Mouse (Mus musculus) liver, embryonic 15.5 days (tissue): ENCODE results near the gene Pygm. TPM values are rescaled to one million over a fixed set of nuclear protein-coding genes. Genes with fewer than 3 reads are reported as not detected.

ENCODE experiments used
- ATAC-seq: fragments of 200-750 bp; cut with Nextera tagmentation; 2 replicates; pipeline ENCODE4 v1.8.0; 2017; ENCODE audit warnings: moderate number of reproducible peaks, mild to moderate bottlenecking, moderate library complexity; ENCODE audit not compliant: insufficient read depth
- H3K27ac ChIP-seq: fragments of 300-500 bp; sonication (generic); replicated peaks from 2 replicates; pipeline ENCODE4 v1.5.1; 2015; ENCODE audit warnings: mild to moderate bottlenecking, inconsistent platforms
- H3K27me3 ChIP-seq: fragments of 300-500 bp; sonication (generic); 2 replicates; pipeline ENCODE4 v1.6.1; 2015; ENCODE audit warnings: mild to moderate bottlenecking, inconsistent platforms
- H3K36me3 ChIP-seq: fragments of 300-500 bp; sonication (generic); replicated peaks from 2 replicates; pipeline ENCODE4 v1.6.1; 2015; ENCODE audit warnings: moderate library complexity, mild to moderate bottlenecking, inconsistent platforms
- H3K4me1 ChIP-seq: fragments of 300-500 bp; sonication (generic); replicated peaks from 2 replicates; pipeline ENCODE4 v1.6.1; 2015; ENCODE audit warnings: inconsistent platforms
- H3K4me2 ChIP-seq: fragments of 300-500 bp; sonication (generic); 2 replicates; pipeline ENCODE4 v1.6.1; 2015; ENCODE audit warnings: moderate library complexity, mild to moderate bottlenecking, inconsistent platforms
- H3K4me3 ChIP-seq: fragments of 300-500 bp; sonication (generic); replicated peaks from 2 replicates; pipeline ENCODE4 v1.5.1; 2015; ENCODE audit warnings: mild to moderate bottlenecking, inconsistent platforms
- H3K9ac ChIP-seq: fragments of 300-500 bp; sonication (generic); 2 replicates; pipeline ENCODE4 v1.6.1; 2015; ENCODE audit warnings: moderate library complexity, mild to moderate bottlenecking, inconsistent platforms
- H3K9me3 ChIP-seq: fragments of 300-500 bp; sonication (generic); replicated peaks from 2 replicates; pipeline ENCODE4 v1.6.1; 2016; ENCODE audit warnings: inconsistent platforms
- WGBS: fragments of 180-500 bp; shearing (Covaris S2); methylation state at CpG from one replicate; pipeline ENCODE4 v1.1.7; 2015; ENCODE audit warnings: mixed read lengths; ENCODE audit not compliant: insufficient replicate concordance; 5-methylcytosine and 5-hydroxymethylcytosine counted together
- polyA plus RNA-seq: library from polyadenylated mRNA; unstranded; fragments of >200 nt; fragmentation: Nextera tagmentation; extraction: Ambion mirVana; gene quantifications from 2 replicates; pipeline ENCODE4 v1.2.1, GENCODE M21; 2015

Gene Pygm
- polyA plus RNA-seq, 1 experiment from 2014 or later = 9.2 TPM

DNA sequence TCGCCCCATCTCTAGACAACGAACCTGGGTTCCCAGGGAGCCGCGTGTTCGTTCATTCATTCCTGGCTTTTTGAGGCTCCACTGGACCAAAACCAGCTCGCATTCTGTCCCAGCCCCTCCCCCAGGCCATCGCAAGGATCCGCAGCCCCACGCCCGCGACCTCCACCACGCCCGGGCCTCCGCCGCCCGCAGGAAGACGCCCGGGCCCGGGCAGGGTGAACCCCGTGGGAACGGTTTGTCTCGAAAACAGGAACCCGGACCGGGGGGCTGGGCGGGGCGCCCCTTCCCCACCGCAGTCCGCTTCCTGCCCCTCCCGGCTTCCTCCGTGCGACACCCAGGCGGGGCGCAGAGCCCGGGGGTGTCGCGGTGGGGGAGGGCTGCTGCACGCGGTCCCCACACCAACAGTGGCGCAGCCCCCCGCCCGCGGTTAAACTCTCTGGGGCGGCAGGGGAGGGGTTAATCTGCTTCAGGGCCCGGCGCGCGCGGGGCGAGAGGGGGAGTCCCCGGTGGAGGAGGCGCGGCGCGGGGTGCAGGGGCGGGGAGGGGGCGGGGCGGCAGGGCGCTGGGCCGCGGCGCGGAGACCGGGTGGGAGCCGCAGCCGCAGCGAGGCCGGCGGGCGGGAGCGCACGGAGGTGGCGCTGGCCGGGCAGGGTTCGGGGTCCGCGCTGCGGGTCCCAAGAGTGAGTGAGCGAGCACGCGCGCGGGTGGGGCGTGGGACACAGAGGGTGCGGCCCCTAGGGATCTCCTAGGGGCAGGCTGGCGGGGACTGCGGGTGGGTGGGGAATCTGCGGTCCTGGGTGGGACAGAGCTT is 15.3 kb downstream of the Pygm start, which contains the start of gene Rasgrp2:
Gene Rasgrp2 (plus strand): TSS at position 56 of the 811 bp plus-strand sequence.
- Histone ChIP-seq H3K27me3 (peaks cover 56% of the 10 kb centered on the region), H3K4me3 (peak within 1 kb of the TSS; percentile 59), H3K9ac (peak within 1 kb of the TSS; percentile 44), H3K27ac (peak within 1 kb of the TSS; percentile 69), H3K9me3 (no peaks in the 10 kb centered on the region), H3K4me2 (peak within 1 kb of the TSS; percentile 80), H3K36me3 (0 out of 2 replicates have a peak, but pooled peaks cover 10% of the 10 kb centered on the region), H3K4me1 (peaks cover 49% of the 10 kb centered on the region)
- peak; percentile 8; the same call in 1 of the 2 replicates for ATAC-seq
- 1% methylated on average over 82 of the region's 87 CpGs for WGBS

DNA sequence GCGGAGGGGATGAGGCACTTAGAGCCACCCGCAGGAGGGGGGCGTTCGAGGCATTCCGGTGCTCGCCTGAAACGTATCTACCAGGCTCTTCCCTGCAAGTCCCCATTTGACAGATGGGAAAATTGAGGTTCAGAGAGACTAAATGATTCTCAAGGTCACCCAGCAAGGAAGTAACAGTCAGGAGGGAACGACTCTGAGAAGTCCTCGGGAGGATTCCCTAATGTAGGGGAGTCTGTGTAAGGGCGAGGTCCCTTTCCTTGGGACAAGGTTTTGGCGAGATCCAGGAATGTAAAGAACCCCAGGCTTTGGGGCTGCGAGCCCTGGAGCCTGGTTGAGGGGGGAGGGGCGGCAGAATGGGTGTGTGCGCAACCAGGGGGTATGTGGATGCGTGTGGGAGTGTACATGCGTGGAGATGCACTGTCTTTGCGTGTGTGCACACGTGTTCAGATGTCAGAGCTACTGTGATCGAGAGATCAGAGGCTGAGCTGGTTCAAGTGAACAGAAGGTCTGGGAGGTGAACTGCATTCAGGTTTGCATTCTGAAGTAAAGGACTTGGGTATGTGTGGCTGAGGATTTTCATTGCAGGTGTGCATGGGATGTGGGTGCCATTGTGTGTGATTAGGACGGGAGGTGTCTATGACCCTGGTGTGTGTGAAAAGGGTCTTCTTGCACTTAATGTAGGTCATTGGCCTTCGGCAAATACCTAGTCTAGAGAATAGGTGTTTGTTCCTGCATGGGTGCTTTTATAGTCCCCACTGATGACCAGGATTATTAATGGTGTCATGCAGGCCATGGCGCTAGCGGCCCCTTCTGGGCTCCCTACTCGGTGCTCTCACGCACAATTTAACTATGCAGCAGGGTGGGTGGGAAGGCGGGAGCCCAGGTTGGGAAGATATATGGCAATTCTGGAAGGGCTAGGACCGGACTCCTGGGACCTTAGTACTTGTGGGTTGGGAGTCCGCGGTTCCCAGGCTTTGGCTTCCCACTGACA is 16.2 kb downstream of the Pygm start:
- WGBS = 2% methylated on average over 29 of the region's 29 CpGs
- ATAC-seq = no peak
- Histone ChIP-seq H3K36me3 (0 out of 2 replicates have a peak, but pooled peaks cover 14% of the 10 kb centered on the region), H3K4me2 (peak overlapping the region; percentile 80), H3K4me1 (peaks cover 49% of the 10 kb centered on the region), H3K9ac (no peak overlapping the region; the same call in 1 of the 2 replicates), H3K4me3 (peak overlapping the region; percentile 59), H3K27ac (peak overlapping the region; percentile 69), H3K9me3 (no peaks in the 10 kb centered on the region), H3K27me3 (peaks cover 56% of the 10 kb centered on the region)

DNA sequence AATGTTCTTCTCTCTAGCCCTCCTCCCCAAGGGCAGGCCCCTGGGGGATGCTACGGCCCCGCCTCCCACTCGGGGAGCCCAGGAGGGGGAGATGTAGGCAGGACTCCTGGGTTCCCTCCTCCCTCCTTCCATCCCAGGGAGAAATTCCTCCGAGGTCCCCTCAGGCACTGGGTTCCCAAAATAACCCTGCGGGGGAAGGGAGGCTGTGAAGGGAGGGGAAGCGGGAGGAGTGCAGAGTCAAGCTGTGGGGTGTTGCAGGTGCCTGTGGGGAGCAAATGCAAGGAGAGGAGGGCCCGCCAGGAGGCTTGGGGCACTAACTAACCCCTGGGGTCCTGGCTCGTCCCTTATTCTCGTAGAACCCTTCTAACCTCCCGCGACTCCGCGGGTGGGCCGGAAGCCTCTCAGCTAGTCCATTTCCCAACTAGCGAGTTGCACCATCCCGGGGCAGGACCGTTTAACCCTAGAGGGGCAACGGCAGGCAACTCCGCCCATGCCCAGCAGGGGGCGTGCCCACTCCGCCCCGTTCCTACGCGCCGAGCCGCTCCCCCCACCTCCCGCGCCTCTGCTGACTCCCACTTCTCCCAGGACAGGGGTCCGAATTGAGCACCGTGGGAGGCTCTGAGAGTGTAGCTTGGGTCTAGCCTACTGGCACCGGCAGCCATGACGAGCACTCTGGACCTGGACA is 17.1 kb downstream of the Pygm start:
- peaks cover 49% of the 10 kb centered on the region for H3K4me1 ChIP-seq
- H3K9me3 ChIP-seq = no peaks in the 10 kb centered on the region
- ATAC-seq = peak; percentile 45; the same call in 1 of the 2 replicates
- H3K9ac ChIP-seq = no peak overlapping the region
- peak overlapping the region; percentile 80 for H3K4me2 ChIP-seq
- H3K36me3 ChIP-seq = 0 out of 2 replicates have a peak, but pooled peaks cover 14% of the 10 kb centered on the region
- peak overlapping the region; percentile 59 for H3K4me3 ChIP-seq
- H3K27me3 ChIP-seq = peaks cover 56% of the 10 kb centered on the region
- peak overlapping the region; percentile 68 for H3K27ac ChIP-seq
- under 1% methylated on average over 32 of the region's 32 CpGs for WGBS

DNA sequence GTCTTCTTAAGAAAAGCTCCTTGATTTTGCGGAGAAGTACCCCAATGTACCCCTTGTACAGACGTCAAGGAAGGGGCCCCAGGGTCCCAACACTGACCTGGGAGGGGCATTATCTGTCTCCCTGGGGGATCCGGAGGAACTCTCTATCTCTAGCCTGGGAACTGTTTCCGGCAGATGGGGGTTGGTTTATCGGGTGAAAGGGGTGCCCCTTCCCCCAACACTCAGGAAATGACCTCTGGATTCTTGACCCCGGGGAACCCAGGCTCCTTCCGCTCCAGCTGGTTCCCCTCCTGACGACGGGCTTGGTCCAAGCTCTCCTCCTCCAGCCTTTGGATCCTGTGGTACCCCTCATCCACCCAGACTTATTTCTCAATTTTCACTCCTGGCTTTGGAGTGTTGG is 17.8 kb downstream of the Pygm start:
- Histone ChIP-seq H3K4me2 (peak overlapping the region; percentile 80), H3K27ac (peak overlapping the region; percentile 68), H3K36me3 (0 out of 2 replicates have a peak, but pooled peaks cover 17% of the 10 kb centered on the region), H3K9ac (no peak overlapping the region), H3K4me3 (peak overlapping the region; percentile 59), H3K9me3 (no peaks in the 10 kb centered on the region), H3K4me1 (peaks cover 49% of the 10 kb centered on the region), H3K27me3 (peaks cover 56% of the 10 kb centered on the region)
- peak; percentile 20; the same call in 1 of the 2 replicates for ATAC-seq
- WGBS = 4% methylated on average over 9 of the region's 9 CpGs

DNA sequence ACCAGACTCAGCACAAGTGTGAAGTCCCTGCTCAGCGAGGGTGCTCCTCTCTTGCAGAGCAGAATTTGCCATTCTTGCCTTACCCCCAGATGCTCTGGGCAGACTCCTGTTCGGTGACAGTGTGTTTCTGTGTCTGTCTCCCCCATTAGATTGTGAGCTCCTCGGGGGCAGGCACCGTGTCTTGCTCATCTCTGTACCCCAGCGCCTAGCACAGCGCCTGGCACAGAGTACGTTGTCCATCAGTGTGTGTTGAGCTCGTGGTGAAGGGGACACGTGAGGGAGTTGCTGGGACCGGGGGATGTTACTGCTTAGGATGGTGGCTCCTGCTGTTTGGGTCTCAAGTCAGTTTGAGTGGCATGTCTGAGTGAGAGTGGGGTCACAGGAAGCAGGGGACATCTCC is 19.7 kb downstream of the Pygm start:
- Histone ChIP-seq H3K9ac (no peak overlapping the region), H3K4me3 (no peak overlapping the region), H3K4me2 (no peak overlapping the region), H3K4me1 (peaks cover 43% of the 10 kb centered on the region), H3K36me3 (peaks cover 22% of the 10 kb centered on the region; the same call in 1 of the 2 replicates), H3K9me3 (no peaks in the 10 kb centered on the region), H3K27me3 (peaks cover 39% of the 10 kb centered on the region), H3K27ac (no peak overlapping the region)
- ATAC-seq = no peak
- WGBS = 77% methylated on average over 10 of the region's 10 CpGs

DNA sequence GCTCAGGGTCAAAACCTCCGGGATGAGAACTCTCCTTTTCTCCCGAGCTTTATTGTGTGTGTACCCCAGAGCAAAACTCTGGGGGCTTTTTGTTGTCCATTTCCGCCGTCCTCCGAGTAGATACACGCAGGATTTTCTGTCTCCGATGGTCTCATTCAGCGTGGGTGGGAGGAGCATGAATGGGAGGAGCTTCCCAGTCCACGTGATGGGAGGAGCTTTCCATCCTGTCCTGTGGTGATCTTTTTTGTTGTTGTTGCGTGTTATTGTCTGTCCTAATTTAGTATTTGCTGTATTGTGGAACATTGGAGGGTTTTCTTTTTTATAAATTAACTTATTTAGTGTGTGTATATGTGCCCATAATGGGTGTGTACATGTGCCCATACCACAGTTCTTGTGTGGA is 21.2 kb downstream of the Pygm start:
- H3K4me1 ChIP-seq = peaks cover 29% of the 10 kb centered on the region
- no peak overlapping the region for H3K9ac ChIP-seq
- H3K36me3 ChIP-seq = peaks cover 22% of the 10 kb centered on the region
- H3K27me3 ChIP-seq = peaks cover 23% of the 10 kb centered on the region
- ATAC-seq = no peak
- WGBS = 68% methylated on average over 10 of the region's 10 CpGs
- no peak overlapping the region for H3K27ac ChIP-seq
- no peaks in the 10 kb centered on the region for H3K9me3 ChIP-seq
- H3K4me2 ChIP-seq = no peak overlapping the region
- no peak overlapping the region for H3K4me3 ChIP-seq

DNA sequence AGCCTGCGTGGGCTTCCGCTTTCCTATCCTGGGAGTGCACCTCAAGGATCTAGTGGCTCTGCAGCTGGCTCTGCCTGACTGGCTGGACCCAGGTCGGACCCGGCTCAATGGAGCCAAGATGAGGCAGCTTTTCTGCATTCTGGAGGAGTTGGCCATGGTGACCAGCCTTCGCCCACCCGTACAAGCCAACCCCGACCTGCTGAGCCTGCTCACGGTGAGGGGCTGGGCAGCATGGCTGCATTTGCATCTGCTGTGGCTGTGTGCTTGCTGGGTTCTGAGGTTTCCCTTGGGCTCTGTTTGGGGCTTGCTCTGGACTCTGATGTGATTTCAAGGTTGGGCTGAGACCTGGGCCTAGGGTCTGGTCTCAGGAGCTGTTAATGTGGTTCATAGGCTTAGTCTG is 22.9 kb downstream of the Pygm start:
- Histone ChIP-seq H3K9ac (no peak overlapping the region), H3K27me3 (peaks cover 6% of the 10 kb centered on the region), H3K27ac (no peak overlapping the region), H3K4me1 (peaks cover 13% of the 10 kb centered on the region), H3K9me3 (no peaks in the 10 kb centered on the region), H3K4me3 (no peak overlapping the region), H3K4me2 (no peak overlapping the region), H3K36me3 (peaks cover 22% of the 10 kb centered on the region)
- WGBS = 83% methylated on average over 8 of the region's 8 CpGs
- ATAC-seq = no peak

DNA sequence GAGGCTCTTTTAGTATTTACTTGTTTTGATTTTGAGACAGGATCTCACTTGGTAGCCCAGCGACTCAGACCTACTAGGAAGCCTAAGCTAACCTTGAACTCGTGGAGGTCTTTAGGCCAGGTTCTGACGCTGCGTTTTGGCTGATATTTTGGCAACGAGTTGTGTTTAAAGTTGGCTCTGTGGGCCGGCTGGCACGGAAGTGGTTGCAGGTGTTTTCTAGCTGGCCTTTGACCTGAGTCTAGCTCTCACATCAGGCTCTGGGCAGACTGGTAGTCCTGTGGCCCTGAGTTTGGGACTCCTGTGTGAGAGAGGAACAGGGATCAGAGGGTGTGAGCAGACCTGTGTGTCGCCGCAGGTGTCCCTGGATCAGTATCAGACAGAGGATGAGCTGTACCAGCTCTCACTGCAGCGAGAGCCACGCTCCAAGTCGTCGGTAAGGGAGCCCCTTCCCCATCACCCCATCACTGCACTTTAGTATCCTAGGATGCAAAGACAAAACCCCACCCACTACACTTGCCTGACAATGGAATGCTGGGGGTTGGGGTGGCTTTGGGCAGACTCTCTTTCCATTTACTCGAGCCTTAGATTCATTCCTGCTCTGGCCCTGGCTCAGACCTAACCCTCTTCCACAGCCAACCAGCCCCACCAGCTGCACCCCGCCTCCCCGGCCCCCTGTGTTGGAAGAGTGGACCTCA is 23.8 kb downstream of the Pygm start:
- no peak for ATAC-seq
- Histone ChIP-seq H3K27ac (no peak overlapping the region), H3K4me3 (no peak overlapping the region), H3K9ac (no peak overlapping the region), H3K27me3 (no peaks in the 10 kb centered on the region), H3K36me3 (peaks cover 22% of the 10 kb centered on the region), H3K4me2 (no peak overlapping the region), H3K9me3 (no peaks in the 10 kb centered on the region), H3K4me1 (peaks cover 4% of the 10 kb centered on the region)
- 68% methylated on average over 16 of the region's 16 CpGs for WGBS

DNA sequence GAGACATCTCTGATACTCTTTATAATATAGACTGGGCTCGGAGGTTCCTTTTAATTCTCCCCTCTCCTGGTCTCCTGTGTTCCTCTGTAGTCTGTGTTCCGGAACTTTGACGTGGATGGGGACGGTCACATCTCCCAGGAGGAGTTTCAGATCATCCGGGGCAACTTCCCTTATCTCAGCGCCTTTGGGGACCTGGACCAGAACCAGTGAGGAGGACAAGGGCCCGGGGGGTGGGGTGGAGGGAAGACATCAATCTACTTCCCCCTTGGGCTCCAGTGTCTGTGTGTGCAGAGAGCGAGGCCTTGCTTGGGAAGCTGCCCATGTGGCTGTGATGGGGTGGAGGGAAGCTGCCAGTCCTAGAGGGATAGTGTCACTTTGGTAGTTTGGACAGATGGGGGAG is 24.6 kb downstream of the Pygm start:
- Histone ChIP-seq H3K9ac (no peak overlapping the region), H3K27ac (no peak overlapping the region), H3K4me1 (no peaks in the 10 kb centered on the region; the same call in 1 of the 2 replicates), H3K4me3 (no peak overlapping the region), H3K4me2 (no peak overlapping the region), H3K9me3 (no peaks in the 10 kb centered on the region), H3K27me3 (no peaks in the 10 kb centered on the region), H3K36me3 (peaks cover 17% of the 10 kb centered on the region)
- 57% methylated on average over 8 of the region's 8 CpGs for WGBS
- ATAC-seq = no peak

DNA sequence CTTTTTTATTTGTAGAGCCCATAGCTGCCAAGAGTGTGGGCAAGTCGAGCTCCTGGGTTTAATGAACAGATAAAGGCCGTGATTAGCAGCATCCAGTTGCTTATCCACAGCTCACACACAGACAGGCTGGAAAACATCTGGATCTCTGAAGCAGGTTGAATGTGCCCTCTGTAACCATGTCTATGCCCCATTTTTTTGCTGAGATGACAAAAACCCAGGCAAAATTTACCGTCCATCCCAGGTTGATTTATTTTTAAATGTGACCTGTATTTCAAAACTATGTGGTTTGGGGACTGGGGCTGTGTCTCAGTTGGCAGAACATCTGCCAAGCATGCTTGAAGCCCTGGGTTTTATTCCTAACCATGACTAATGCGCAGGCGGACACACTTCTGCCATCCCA is 25.0 kb downstream of the Pygm start:
- no peaks in the 10 kb centered on the region for H3K9me3 ChIP-seq
- no peak overlapping the region for H3K27ac ChIP-seq
- no peak overlapping the region for H3K9ac ChIP-seq
- ATAC-seq = no peak
- 60% methylated on average over 5 of the region's 5 CpGs for WGBS
- H3K27me3 ChIP-seq = no peaks in the 10 kb centered on the region
- no peak overlapping the region for H3K4me3 ChIP-seq
- H3K36me3 ChIP-seq = peaks cover 13% of the 10 kb centered on the region
- no peak overlapping the region for H3K4me2 ChIP-seq
- no peaks in the 10 kb centered on the region; the same call in 1 of the 2 replicates for H3K4me1 ChIP-seq
